Mouse (Mus musculus) liver, postnatal 0 days (tissue): ENCODE measurements at regions not wholly inside any gene's neighbourhood (a gene's known extent, or its start where the extent isn't known, plus 50 kb on each side); places are given as distances from the start of the nearest gene placed in this dataset.

Experiments used
- ATAC-seq: fragments of 200-750 bp; cut with Nextera tagmentation; 2 replicates; pipeline ENCODE4 v1.8.0; 2017; ENCODE audit warnings: mild to moderate bottlenecking, moderate library complexity
- DNase-seq: peaks from one replicate; pipeline ENCODE4 v3.0.0-alpha.2; 2016
- H3K27ac ChIP-seq: fragments of 300-500 bp; sonication (generic); 2 replicates; pipeline ENCODE4 v1.5.1; 2014; ENCODE audit warnings: antibody characterized with exemption, moderate library complexity, mild to moderate bottlenecking, low read depth
- H3K27me3 ChIP-seq: fragments of 300-500 bp; sonication (generic); 2 replicates; pipeline ENCODE4 v1.6.1; 2014; ENCODE audit warnings: low read length, control low read depth, mixed read lengths; ENCODE audit not compliant: insufficient read depth
- H3K36me3 ChIP-seq: fragments of 300-500 bp; sonication (generic); replicated peaks from 2 replicates; pipeline ENCODE4 v1.6.1; 2014; ENCODE audit warnings: mild to moderate bottlenecking, control low read depth, low read length, moderate library complexity, mixed read lengths; ENCODE audit not compliant: insufficient read depth
- H3K4me1 ChIP-seq: fragments of 300-500 bp; sonication (generic); 2 replicates; pipeline ENCODE4 v1.6.1; 2014; ENCODE audit warnings: antibody characterized with exemption, mild to moderate bottlenecking, control low read depth; ENCODE audit not compliant: insufficient read depth
- H3K4me2 ChIP-seq: fragments of 300-500 bp; sonication (generic); 2 replicates; pipeline ENCODE4 v1.6.1; 2014; ENCODE audit warnings: low read depth, mild to moderate bottlenecking, low read length, moderate library complexity, mixed read lengths
- H3K4me3 ChIP-seq: fragments of 300-500 bp; sonication (generic); 2 replicates; pipeline ENCODE4 v1.5.1; 2014; ENCODE audit warnings: low read depth, low read length
- H3K9ac ChIP-seq: fragments of 300-500 bp; sonication (generic); replicated peaks from 2 replicates; pipeline ENCODE4 v1.6.1; 2014; ENCODE audit warnings: mild to moderate bottlenecking, moderate library complexity
- H3K9me3 ChIP-seq: fragments of 300-500 bp; sonication (generic); 2 replicates; pipeline ENCODE4 v1.6.1; 2016; ENCODE audit warnings: mild to moderate bottlenecking, control low read depth, low read length, mixed read lengths
- CTCF ChIP-seq: sonication (generic); IDR thresholded peaks from 2 replicates; pipeline ENCODE4 v1.5.1; 2016; ENCODE audit warnings: antibody characterized with exemption, low read depth
- EP300 ChIP-seq: IDR thresholded peaks from 2 replicates; pipeline ENCODE4 v1.6.1; 2016; ENCODE audit warnings: antibody characterized with exemption, low read depth, mild to moderate bottlenecking
- WGBS: fragments of 180-500 bp; shearing (Covaris S2); extraction: QIAGEN DNeasy Blood & Tissue Kit; methylation state at CpG from one replicate; pipeline ENCODE4 v1.1.7; 2014; ENCODE audit not compliant: insufficient replicate concordance; 5-methylcytosine and 5-hydroxymethylcytosine counted together

DNA sequence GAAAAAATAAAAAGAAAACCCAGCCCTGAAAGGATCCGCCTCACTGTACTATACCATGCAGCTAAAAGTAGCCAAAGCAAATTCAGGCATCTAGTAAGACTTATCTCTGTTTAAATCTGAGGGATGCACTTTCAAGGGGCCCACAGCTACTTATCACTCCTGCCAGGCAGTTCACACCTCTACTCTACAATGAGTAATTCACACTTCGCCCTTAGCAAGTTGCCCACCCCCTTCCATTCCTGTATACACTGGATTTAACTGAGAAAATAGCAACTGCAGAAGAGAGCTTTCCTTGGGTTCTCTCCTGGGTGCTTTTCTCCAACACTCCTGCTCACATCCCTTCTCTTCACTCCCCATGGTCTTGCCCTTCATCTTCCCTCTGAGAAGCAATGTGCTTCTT, 142.4 kb upstream of the Mgat5 start:
- DNase-seq (no peak), ATAC-seq (no peak)
- WGBS: 48% methylated on average over 2 of the region's 2 CpGs
- Histone ChIP-seq H3K4me2 (no peak overlapping the region), H3K36me3 (no peaks in the 10 kb centered on the region), H3K9ac (no peak overlapping the region), H3K9me3 (no peaks in the 10 kb centered on the region), H3K27me3 (no peaks in the 10 kb centered on the region), H3K4me1 (no peaks in the 10 kb centered on the region), H3K4me3 (no peak overlapping the region), H3K27ac (no peak overlapping the region)
- TF ChIP-seq EP300 (no peak), CTCF (no peak)

DNA sequence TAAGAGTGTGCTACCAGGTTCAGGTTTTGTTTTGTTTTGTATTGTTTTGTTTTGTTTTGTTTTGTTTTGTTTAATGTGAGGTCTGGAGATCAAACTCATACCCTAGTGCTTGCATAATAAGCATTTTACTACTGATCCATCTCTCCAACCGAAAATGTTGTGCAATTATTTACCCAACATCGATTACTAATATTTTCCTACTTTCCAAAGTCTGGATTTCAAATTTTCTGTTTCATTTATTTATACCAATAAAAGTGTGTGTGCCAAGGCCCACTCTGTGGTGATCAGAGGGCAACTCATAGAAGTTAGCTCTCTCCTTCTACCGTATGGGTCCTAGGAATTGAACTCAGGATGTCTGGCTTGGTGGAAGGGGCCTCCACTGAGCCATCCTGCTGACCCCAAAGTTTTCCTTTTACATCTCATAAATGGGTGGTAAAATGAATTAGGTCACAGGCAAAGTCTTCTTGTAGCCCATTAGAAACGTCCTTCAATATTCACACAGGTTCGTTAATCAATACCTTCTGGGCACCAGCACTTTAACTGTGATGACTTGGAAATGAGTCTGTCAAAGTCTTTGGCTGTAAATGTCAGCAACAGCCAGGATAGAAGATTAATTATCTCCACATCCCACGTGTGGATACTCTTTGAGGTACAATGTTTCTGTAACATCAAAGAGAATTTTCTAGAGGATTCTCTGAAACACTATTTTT, 158.9 kb upstream of the Mgat5 start:
- no peak for DNase-seq
- Histone ChIP-seq H3K9ac (no peak overlapping the region), H3K27me3 (no peaks in the 10 kb centered on the region), H3K27ac (no peak overlapping the region), H3K4me3 (no peak overlapping the region), H3K4me1 (no peaks in the 10 kb centered on the region), H3K9me3 (no peaks in the 10 kb centered on the region), H3K36me3 (no peaks in the 10 kb centered on the region), H3K4me2 (no peak overlapping the region)
- no peak for TF ChIP-seq CTCF
- no peak for ATAC-seq
- 65% methylated on average over 6 of the region's 6 CpGs for WGBS

DNA sequence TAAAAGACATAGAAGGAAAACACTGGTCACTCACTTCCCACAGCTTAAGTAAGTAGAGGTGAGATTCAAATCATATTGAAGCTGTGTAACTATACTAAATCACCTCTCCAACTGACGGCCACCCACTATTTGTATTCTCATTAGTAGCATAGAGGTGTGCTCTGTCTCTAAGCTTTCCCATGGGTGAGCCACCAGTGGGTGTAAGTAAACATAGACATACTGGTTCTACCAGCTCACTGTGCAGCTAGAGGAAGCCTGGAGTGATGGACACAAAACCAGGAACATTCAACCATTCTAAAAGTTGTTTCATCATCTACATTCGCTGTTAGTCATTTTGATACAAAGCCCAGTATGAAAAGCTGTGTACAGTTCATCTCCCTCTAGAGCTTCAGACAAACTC, 170.1 kb upstream of the Mgat5 start:
- Histone ChIP-seq H3K36me3 (no peaks in the 10 kb centered on the region), H3K4me3 (no peak overlapping the region), H3K9ac (no peak overlapping the region), H3K4me2 (no peak overlapping the region), H3K4me1 (no peaks in the 10 kb centered on the region), H3K9me3 (no peaks in the 10 kb centered on the region), H3K27me3 (no peaks in the 10 kb centered on the region), H3K27ac (no peak overlapping the region)
- WGBS: 65% methylated on average over 2 of the region's 2 CpGs
- DNase-seq: no peak
- no peak for ATAC-seq
- TF ChIP-seq CTCF (no peak), EP300 (no peak)

DNA sequence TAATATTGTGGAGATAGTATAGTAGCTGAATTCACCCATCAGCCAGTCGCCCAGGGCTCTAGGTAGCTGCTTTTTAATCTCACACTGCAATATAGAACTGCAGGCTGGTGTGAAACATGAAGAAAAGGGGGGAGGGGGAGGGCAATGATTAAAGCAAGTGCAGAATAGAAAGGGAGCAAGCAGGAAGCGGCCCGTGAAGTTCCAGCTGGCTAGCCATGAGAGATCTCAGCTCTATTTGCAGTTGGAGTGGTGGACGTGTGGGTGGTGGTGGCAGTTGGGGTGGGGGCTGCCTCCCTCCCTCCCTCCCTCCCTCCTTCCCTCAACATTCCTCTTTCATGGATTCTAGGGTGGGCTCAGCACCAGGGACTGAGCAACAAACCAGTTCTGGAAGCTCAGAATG, 173.3 kb upstream of the Mgat5 start:
- Histone ChIP-seq H3K27ac (no peak overlapping the region), H3K4me3 (no peak overlapping the region), H3K36me3 (no peaks in the 10 kb centered on the region), H3K4me1 (no peaks in the 10 kb centered on the region), H3K9me3 (no peaks in the 10 kb centered on the region), H3K4me2 (no peak overlapping the region), H3K27me3 (no peaks in the 10 kb centered on the region), H3K9ac (no peak overlapping the region)
- no peak for TF ChIP-seq CTCF
- TF ChIP-seq EP300: no peak
- ATAC-seq (no peak), DNase-seq (no peak)
- 17% methylated on average over 4 of the region's 4 CpGs for WGBS

DNA sequence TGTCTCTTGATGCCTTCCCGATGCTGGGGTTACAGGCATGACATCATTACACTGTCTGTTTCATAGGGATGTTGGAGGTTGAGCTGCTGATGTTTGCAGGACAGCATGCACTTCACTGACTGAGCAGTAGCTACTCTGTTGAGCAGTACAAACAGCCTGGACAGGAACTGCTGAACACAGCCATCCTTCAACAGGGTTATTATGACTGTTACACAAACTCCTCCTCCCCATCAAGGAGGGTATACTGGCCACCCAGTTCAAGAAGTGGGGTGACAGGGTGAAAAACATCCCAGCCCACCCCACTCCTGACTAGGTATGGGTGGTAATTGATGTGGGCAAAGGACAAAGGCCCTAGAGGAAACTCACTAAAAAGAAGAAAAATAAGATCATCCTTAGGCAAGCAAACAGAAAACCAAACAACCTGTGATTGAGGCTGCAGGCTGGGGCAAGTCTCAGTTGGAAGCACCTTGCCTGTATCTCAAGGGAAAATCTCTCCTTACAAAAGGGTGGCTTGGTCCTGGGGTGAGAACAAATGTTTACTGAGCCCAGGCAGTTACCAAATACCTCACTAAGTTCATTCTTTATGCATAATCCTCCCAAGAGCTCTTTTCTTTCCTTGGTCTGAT, 175.8 kb upstream of the Mgat5 start:
- TF ChIP-seq CTCF: no peak
- TF ChIP-seq EP300: no peak

DNA sequence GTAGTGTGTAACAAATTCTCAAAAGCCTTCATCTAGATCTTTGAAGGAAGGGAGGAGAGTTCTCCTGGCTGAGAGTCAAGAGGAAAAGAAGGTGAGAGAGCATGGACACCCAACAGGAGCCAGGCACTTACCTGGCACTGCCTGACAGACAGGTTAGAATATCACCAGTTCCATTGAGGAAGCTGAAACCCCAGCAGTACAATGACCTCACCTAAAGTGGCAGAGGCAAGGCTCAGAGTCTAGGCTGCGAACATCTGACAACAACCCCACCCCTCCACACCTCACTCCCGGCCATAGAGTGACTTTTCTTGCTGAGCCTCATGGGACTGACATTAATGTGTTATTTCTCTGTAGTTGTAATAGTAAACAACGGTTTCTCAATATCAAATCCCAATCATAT, 181.7 kb upstream of the Mgat5 start:
- WGBS: 64% methylated on average over 3 of the region's 3 CpGs

More for the DNA sequence above, 175.8 kb upstream of the Mgat5 start:
- no peaks in the 10 kb centered on the region for H3K9me3 ChIP-seq
- no peak overlapping the region for H3K27ac ChIP-seq
- DNase-seq (no peak), ATAC-seq (no peak)
- no peaks in the 10 kb centered on the region for H3K4me1 ChIP-seq
- H3K4me3 ChIP-seq: no peak overlapping the region
- no peaks in the 10 kb centered on the region for H3K27me3 ChIP-seq
- no peak overlapping the region for H3K9ac ChIP-seq
- H3K36me3 ChIP-seq: no peaks in the 10 kb centered on the region
- 61% methylated on average over 1 of the region's 1 CpGs for WGBS
- no peak overlapping the region for H3K4me2 ChIP-seq

More for the DNA sequence above, 181.7 kb upstream of the Mgat5 start:
- no peak overlapping the region for H3K9ac ChIP-seq
- no peak overlapping the region for H3K4me3 ChIP-seq
- H3K4me2 ChIP-seq: no peak overlapping the region
- no peaks in the 10 kb centered on the region for H3K9me3 ChIP-seq
- no peak for ATAC-seq
- DNase-seq: no peak
- no peaks in the 10 kb centered on the region for H3K36me3 ChIP-seq
- H3K27ac ChIP-seq: no peak overlapping the region
- no peaks in the 10 kb centered on the region for H3K27me3 ChIP-seq
- TF ChIP-seq EP300: no peak
- no peak for TF ChIP-seq CTCF
- no peaks in the 10 kb centered on the region for H3K4me1 ChIP-seq
